Mouse (Mus musculus) fibroblast of lung, adult 2 months (primary cell): ENCODE measurements around the gene Pawr.
"Not testable (repeated sequence)": the region's sequence is repeated elsewhere in the genome, so short reads cannot be mapped to it uniquely, and the experiment has no call there.

Source experiments
- DNase-seq: peaks from one replicate; pipeline ENCODE4 v3.0.0-alpha.2; 2011; ENCODE audit warnings: low read depth

The Pawr gene

DNA sequence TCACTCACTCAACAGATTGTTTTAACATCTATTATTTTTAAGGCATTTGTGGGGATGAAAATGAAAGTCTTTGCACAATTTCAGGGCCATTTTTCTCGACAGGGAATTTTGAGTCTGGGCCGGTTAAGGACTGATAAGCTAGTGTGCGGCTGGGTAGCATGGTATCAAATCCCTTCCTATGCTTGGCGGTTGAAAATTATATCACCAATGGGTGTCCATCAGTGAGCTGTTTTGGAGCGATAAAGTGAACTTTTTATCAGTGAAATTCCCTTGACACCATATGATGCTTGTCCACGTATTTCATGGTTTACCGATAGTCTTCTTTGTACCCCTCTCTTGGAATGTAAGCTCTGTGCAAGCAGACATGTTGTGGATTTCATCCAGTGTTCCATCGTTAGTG lies 17.5 kb upstream of the Pawr start:
- no peak for DNase-seq

DNA sequence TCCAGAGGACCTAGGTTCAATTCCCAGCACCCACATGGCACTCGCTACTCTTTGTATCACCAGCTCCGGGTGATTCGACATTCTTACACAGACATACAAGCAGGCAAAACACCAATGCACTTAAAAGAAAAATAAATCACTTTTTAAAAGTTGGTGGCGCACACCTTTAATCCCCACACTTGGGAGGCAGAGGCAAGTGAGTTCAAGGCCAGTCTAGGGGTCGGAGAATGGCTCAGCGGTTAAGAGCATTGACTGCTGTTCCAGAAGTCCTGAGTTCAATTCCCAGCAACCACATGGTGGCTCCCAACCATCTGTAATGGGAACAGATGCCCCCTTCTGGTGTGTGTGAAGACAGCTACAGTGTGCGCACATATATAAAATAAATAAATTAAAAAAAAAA lies 16.7 kb upstream of the Pawr start:
- no peak for DNase-seq

DNA sequence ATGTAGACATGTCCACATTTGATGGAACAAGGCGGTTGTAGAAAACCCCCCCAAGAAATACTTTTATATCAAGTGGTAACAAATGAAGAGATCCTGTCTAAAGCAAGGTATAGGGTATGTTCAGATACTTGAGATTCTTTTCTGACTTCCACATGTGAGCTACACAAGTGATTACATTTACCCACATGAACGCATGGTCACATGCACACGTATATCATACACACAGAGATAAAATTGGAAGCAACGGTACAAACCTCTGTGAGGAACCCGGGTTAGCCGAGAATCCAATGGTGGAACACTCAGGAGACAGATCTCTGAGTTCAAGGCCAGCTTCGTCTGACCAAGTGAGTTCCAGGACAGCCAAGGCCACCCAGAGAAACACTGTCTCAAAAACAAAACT lies 3.6 kb upstream of the Pawr start:
- DNase-seq = no peak

DNA sequence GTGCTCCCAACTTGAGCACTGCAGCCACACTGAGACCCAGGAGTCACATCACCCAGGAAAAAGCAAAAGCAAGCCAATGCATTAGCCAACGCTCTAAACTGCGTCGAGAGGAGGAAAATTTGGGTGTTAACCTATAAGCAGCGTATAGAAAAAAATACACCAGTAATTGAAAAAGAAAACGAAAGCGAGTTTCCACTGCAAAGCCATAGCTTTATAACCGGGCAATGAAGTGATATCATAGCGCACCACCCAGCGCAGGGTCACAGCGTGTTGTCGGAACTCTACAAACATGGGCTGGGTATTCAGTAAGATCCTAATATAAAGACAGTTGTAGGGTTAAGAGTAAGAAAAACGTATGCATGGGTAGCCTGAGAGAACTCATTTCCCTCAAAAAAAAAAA lies 2.9 kb upstream of the Pawr start:
- DNase-seq = no peak

DNA sequence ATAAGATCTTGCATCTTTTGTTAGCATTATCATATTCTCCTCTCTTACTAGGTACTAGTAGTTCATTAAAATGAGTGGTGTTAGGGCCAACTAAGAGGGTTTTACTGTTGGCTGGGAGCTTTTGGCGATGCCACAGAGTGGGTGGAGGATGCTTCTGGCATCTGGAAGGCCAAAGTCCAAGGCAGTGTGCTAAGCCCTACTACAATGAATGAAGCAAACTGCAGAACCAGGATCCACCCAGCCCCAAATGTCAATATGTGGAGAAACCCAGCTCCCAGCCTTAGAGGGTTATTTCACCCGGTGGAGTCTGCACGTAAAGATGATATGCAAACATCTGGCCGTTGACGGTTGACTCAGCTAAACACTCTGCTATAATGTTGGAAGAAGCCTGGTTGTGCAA lies 2.1 kb upstream of the Pawr start:
- no peak for DNase-seq

DNA sequence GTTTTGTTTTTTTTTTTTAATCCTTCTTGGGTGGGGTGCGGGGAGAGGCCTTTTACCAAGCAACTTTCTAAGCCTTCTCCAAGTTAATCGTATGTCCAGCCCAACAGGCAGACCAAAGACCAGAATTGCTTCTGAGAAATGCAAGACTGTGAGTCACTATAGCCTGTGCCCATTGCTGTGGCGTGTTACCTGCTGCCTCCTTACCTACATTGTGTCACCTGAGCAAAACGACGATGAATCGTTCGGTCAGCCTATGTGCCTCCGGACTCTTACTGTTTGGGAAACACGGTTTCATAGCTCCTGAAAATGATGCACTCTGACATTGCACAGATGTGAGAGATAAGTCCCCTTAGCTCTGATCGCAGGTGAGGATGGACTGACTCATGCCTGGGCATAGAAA lies 957 bp upstream of the Pawr start:
- no peak for DNase-seq

DNA sequence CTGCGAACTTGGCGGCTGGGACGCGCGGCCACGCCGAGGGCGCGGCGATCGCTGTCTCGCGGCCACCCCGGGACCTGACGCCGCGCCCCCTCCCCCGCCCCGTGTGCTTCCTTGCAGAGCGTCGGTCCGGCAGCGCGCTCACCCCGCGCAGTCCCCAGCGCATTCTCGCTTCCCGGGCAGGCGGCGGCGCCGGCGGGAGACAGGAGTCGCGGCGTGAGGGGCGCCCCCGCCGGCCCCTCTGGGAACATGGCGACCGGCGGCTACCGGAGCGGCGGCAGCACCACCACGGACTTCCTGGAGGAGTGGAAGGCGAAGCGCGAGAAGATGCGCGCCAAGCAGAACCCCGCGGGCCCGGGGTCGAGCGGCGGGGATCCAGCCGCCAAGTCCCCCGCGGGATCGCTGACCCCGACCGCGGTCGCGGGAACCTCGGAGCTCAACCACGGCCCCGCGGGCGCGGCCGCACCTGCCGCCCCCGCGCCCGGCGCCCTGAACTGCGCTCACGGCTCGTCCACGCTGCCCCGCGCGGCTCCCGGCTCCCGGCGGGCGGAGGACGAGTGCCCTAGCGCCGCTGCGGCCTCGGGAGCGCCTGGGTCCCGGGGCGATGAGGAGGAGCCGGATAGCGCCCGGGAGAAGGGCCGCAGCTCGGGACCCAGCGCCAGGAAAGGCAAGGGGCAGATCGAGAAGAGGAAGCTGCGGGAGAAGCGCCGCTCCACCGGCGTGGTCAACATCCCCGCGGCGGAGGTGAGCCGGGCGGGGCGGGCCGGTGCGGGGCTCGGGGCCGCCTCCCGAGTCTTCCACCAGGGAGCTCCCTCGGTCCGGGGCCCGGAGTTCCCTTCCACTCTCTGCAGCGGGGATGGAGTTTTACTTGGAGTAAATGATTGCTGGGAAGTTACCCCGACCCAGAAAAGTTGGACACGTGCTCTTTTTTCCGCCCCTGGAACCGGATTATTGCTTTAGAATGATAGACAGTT lies 935 bp downstream of the Pawr start:
- DNase-seq = no peak

DNA sequence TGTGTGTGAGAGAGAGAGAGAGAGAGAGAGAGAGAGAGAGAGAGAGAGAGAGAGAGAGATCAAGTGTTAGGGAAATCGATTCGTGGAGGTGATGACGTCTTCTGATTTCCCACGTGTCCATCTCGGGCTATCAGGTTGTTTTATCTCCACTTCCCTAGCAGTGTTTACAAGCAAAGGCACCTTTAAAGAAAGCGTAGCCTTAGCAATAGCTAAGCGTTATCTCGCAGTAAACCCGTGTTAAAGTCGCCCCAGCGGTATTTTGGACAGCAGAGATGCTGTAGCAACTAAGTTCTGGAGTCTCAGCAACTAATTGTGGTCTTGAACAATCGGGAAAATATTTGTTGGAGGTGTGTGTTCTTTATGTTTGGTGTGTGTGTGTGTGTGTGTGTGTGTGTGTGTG lies 1.7 kb downstream of the Pawr start:
- no peak for DNase-seq

DNA sequence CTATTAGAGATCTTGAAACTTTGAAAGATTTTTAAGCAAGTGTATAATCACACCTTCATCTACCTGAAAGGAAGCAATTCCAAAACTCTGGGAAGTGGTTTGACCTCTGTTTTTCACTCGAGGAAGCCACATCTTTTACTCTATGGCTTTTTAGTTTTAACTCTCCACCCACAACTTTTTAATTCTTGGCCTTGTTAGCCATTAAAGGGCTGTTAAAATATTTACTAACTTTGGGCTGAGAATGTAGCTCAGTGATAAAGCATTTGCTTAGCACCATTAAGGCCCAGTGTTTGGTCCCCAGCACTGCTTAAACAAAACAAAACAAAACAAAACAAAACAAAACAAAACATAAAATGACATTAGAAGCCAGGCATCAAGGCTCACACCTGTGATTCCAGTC lies 2.2 kb downstream of the Pawr start:
- no peak for DNase-seq

DNA sequence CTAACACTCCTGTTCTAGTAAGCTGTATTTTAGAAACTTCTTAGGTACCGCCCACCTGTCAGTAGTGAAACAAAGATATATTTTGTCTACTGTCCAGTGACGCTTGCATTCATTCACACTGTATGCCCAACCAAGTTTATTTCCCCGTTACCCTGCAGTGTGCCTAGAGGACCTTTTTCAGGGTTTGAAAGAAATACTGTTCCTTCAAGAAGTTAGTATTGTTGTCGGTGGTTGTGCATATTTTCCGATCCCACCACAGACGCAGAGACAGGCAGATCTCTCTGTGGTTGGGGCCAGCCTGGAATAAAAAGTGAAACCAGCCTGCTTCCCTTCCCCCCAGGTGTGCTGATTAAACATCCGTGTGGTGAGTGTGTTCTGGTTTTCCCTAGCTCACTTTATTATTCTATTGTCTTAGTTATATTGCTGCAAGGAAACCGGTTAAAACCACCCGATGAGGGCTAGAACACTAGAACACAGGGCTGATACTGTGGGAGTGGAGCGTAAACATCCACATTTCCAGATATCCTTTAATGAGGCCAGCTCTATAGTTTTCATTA lies 3.9 kb downstream of the Pawr start:
- DNase-seq = no peak

DNA sequence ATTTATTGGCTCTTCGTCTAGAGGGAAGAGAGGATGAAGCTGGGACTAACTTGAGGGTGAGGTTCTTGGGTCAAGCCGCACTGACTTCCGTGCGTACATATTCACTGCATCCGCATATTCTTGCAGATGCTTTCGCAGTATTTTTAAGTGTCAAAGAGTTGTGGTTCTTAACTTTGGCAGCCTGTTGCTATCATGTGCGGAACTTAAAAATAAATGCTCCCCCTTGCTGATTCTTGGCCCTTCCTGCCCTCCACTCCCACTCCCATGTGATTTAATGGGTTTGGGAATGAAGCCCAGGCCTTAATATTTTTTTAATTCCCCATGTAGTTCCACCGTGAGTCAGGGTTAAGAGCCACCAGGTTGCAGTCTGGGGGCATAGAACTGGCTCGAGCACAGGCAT lies 4.7 kb downstream of the Pawr start:
- DNase-seq = peak; percentile 84

DNA sequence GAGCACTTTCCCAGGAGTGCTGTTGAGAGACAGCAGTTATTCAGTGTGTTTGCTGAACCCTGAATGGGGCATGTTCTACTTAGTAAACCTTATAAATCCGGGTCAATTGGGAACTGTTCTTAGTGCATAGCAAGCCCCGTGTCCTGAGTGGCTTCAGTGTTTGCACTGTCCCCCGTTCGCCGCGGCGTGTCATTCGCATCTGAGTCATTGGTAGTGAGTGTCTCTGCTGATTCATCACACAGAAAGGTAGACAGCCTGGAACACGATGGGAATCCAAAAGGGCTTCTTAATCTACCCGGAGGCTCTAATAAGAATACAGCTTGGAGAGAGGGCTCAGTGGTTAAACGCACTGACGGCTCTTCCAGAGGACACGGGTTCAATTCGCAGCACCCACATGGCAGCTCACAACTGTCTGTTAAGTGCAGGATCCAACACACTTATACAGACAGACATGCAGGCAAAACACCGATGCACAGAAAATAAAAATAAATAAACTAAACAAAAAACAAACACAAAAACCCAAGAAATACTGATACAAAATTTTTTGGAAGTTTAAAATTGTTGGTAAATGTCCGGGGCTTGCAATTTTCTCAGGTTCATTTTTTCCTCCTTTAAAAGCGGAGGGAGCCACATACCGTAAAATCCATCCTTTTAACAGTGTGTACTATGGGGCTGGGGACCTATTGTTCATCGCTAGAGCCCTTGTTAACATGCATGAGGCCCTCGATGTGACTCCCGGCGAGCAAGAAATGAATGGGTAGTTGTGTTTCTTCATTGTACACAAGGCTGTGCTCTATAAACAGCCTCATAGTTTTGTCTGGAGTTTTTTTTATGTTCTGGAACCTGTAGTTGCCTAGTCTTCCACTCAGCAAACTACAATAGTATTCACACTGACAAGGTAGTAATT lies 6.4 kb downstream of the Pawr start:
- DNase-seq = no peak

DNA sequence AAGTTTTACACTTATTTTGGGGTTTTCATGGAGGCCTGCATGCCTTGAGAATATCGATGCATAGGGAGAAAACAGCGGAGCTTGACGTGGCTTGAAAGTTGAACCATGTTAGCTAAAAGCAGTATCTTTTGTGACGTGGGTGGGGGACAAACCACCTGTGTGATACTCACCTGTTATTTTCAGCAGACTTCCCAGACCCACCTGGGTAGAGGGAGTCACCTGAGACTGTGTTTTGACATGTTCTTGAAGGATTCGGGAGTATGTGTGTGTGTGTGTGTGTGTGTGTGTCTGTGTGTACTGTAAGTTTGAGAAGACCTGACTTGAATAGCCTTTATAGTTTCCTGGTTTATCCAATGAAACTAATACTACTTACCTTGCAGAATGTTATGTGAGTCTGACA lies 7.2 kb downstream of the Pawr start:
- DNase-seq = no peak

DNA sequence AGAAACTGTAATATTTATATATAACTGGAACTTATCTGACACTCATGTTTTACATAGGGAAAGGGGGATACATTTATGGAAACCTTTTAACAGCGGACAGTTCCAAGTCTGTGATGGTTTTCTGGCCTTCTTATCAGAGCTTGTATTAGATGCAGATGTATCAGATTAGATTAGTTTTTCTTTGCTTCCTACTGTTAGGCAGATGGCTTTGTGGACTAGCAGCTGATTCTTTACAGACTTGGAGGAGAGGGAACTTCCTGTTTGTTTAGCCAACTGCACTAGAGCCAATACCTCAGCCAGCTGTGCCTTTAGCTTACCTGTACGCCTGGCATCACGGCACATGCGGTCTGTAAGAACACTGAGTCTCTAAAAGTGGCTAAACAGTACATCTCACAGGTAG lies 8.0 kb downstream of the Pawr start:
- DNase-seq = no peak

DNA sequence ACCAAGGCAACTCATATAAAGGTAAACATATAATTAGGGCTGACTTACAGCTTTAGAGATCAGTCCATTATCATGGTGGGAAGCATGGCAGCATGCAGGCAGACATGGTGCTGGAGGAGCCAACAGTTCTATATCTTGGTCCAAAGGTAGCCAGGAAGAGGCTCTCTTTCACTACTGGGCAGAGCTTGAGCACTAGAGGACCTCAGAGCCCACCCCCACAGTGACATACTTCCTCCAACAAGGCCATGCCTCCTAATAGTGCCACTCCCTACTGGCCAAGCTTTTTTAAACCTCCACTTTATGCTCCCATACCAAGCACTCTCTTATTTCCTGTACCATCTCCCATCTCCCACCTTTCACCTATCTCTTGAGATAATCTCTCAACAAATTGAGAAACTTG lies 11.8 kb downstream of the Pawr start:
- DNase-seq = no peak

DNA sequence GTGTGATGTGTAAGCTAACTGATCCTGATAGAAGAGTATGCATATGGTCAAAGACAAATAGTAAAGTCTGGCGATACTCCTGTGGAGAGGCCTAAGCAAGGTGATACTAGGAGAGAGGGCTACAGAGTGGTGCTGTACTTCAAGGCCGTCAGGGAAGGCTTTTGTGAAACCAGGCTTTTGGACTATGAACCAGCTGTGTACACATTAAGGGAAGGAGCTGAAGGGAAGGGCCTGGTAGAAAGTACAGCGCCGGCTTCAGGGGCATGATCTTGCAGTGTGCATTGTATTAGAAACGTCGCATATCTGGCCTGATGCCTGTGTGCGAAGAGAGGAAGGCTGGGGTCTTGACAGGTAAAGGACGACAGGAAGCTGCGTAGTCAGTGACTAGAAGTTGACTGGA lies 13.2 kb downstream of the Pawr start:
- no peak for DNase-seq

DNA sequence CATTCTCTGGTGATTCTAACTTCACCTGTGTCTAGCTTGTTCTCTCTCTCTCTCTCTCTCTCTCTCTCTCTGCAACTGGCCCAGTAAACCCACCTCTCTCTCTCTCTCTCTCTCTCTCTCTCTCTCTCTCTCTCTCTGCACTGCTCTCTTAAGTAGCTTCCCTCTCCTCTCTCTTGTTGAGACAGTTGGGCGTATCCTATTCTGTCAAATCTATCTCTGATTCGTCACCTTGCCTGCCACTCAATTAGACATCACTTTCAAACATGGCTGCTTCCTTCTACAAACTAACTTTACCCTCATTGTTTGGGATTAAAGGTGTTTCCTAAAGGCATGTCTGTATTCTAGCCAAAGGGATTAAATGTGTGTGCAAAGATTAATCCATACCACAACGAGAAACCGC lies 14.4 kb downstream of the Pawr start:
- DNase-seq = not testable (repeated sequence)

DNA sequence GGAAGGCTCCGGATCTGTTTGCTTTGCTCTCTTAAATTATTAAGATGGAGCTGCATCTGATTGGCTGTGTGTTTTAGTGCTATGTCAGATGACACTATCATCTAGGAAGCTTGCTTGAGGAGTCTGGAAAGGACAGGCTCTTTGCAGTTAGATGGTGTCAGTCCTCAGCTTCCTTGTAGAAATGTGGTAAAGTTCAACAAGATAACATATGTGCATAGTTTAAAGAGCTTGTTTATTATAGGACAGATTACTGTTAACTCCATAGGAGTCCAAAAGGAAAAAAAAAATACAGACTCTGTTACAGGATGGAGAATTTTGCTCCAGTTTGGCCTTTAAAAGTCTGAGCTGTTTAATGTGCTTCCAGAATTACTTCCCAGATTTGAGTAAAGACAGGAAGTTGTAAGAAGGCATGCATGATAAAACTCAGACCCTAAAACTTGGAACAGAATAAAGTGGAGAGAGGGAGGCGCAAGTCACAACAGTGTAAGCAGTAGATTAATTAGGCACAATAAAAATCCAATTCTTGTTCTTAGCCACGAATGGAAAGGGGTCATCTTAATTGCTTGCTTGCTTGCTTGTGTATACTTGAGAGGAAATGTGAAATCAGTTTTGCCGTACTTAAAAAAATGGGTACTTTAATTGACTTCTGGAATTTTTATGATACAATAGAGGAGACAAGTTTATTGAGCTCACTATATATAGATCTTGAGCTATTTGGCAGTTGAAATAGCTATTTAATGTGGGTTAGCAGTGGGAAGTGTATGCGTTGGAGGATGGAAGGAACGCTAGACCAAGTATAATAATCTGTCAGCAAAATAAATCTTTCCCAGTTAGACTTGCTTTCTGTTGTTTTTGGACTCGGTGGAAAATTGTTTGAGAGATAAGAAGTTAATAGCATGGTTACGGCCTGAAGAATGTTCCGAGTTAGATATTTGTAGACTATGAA lies 18.5 kb downstream of the Pawr start:
- no peak for DNase-seq

DNA sequence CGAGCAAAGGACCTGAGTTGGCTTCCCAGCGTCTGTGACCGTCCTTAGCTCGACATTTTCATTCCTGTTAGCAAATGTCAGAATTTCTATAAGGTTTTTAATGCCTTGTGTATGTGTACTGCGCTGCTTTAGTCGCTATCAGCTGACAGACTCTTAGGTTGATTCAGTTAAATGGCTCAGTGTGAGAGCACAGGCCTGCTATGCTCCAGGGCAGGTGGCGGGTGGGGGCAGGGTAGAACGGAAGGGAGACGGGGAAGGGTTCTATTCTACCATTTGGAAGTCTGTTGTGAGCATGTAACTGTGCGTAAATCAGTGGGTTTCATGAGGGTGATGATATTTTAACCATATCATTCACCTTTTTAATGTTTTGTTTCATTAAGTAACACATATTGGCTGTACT lies 21.0 kb downstream of the Pawr start:
- DNase-seq = no peak

DNA sequence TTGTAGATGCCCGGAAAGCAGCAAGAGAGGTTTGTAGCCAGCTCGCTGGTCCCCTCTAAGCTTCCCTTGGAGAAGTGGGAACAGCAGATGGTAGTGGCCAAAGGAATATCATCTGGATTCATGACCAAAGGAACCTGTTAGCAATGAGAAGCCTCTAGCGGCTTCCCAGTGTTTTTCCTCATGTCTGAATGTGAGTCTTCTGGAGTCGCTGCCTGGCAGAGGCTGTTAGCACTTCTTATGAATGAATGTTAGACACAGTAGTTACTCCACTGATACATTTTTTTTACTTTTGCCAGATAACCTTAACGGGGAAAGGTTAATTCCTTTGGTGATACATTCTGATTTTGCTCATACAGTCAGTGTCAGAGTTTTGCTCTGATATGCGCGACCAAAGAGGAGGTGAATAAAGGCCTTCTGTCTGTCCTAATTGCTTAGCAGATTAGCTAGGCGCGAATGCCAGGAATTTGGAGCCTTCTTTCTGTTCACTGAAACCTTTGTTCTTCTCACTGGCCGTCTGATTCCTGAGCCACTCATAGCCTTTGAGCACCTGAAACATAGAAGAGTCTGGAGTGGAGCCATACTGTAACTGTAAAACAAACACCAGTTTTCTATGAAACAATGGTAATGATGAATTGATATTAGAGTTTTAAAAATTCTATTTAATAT lies 22.9 kb downstream of the Pawr start:
- DNase-seq = no peak

DNA sequence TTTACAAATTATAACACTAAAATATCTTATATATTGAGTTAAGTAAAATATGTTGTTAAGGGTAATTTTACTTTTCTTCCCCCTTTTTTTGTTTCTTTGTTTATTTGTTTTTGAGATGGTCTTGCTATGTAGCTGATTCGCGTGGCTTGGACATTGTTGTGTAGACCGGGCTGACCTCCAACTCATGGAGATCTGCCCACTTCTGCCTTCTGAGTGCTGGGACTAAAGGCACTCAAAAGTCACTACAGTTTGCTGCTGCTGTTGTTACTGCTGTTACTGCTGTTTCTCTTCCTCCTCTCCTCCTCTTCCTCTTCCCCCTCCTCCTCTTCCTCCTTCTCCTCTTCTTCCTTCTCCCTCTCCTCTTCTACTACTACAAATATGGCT lies 23.5 kb downstream of the Pawr start:
- DNase-seq = no peak
